Mouse (Mus musculus) layer of hippocampus, postnatal 25 days (tissue): ENCODE measurements around the gene Ppp3ca. TPM values are rescaled to one million over a fixed set of nuclear protein-coding genes. Genes with fewer than 3 reads are reported as not detected.

Source experiments
- DNase-seq, 2 experiments: peaks; one replicate each; pipeline ENCODE4 v3.0.0; 2022; ENCODE audit warnings: mixed read lengths in 2 of 2, low spot score in 1 of 2; ENCODE audit errors: extremely low spot score in 1 of 2
- total RNA-seq, 2 experiments: library from RNA; stranded (reverse); gene quantifications; 2 replicates each; pipeline ENCODE4 v1.2.3; 2021

Ppp3ca gene
- total RNA-seq, 2 experiments from 2014 or later = 1,252 to 1,286 TPM

DNA sequence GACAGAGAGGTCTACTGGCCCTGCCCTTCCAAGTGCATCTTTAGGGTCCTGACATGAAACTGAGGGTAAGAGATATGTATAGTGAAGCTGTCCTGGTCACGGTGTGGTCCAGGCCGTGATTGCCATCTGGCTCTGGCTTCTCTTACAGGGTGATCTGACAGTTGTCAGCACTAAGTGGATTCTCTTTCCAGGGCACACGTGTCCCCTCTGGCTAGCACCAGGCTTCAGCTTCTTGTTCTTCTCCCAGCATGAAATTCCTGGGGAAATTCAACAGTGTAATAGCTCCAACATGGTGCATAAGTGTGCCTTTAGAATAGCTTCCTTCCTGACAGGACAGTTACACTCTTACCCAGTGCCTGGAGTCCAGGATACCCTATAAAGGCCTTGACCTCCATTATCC, 222.2 kb downstream of the Ppp3ca start:
- DNase-seq = no peak

DNA sequence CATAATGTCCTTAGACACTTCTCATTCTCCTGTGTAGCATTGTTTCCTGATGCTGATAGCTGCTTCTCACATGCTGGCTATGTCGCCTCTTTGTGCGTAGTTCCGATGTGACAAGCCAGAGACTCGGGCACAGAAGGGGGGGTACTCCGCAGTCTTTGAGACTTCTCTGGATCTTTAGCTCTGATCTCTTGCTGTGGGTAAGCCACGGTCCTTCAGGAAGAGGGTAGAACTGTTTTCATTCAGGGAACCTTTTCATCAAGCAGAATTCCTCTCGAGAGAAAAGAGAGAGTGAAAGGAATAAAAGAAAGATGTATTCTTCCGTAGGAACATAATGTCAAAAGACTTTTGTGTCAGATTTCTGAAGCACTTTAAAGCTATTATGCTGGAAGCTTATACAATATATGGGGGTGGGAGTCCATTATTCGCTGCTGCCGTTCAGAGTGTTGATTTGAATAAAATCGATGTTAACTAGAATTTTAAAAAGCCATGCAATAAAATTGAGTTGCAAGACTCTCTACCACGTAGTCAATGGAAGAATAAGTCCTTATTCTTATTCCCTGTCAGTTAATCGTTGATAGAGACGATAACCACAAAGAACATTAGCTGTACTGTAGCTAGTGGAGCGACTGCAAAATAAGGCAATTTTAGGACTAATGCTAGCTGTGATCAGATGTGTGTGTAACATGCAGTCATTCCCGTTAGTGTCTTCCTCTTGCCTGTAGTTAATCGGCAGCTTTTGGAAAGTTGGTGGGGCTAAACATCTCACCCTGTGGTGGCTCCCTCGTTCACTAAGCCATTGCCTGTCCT, 223.9 kb downstream of the Ppp3ca start:
- no peak for DNase-seq

DNA sequence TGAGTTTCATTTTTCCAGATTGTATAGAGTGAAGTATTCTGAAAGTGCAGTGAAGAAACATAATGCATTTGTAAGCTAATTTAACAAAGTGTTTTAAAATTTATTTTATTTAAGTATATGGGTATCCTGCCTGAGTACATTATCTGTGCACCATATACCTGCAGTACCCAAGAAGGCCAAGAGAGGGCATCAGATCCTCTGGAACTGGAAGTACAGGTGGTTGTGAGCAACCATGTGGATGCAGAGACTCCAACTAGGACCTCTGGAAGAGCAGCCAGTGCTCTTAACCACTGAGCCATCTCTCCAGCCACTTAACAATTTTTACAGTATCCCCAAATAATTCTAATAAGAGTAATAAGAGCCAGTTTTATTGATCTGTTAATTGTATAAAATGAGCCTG, 225.6 kb downstream of the Ppp3ca start:
- DNase-seq = peak in 1 of 2 experiments; percentile 44

DNA sequence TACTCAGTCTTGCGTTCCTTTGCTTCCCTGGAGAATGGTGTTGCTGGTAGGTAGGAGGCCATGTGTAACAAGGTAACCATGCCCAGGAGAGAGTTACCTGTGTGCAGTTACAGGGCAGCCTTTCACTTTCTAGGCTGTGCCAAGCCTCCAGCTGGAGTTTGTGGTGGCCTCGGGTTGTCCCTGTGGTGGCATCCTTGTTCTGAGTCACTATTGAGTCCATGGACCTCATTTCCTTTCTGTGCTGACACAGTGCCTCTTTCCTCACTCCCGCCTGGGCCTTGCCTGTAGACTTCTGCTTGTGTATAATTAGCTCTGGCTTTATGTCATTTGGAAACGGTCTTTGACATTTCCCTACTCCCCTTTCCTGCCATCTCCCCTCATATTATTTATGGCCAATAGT, 226.4 kb downstream of the Ppp3ca start:
- no peak for DNase-seq

DNA sequence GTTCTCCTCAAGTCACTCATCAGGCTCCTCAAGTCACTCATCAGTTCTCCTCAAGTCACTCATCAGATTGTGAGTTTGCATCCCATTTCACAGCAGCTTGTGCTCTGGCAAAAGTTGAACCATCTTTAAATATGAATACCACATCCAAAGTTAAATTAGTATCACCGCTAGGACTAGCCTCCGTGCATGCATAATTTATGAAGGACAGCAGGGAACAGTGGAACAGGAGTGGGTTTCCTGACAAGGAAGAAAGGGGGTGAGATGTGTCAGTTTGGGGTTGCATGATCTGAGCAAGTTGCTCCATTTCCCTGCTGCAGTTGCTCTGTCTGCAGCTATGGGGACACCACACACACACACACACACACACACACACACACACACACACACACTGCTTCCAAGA, 229.8 kb downstream of the Ppp3ca start:
- DNase-seq = no peak

DNA sequence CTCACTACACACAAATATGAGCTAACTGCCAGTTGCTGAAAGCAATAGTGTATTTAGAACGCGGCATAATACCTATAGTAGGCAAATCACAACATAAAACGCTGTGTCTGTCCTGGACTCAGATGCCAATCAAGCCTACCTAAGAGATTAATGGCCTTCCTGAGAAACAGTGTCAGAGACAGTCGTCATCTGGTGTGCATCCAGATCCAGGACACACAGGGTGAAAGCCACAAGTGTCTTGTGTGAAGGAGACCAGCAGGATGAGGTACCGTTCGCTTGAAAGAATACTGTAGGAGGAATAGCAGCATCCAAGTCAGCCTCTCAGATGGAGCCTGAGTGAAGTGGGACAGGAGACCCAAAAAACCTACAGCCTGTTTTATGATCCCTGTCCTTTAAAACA, 231.1 kb downstream of the Ppp3ca start:
- no peak for DNase-seq

DNA sequence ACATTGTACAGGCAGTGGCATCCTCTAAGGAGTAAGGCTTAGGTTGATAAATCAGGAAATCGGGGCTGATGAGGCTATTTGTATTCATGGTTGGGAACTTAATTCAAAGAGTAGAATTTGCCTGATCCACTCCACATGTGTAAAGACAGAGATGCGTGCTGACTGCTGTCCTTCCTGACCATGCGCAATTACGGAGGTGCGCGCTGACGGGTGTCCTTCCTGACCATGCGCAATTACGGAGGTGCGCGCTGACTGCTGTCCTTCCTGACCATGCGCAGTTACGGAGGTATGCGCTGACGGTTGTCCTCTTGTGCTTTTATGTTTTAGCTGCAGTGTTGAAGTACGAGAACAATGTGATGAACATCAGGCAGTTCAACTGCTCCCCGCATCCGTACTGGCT, 232.9 kb downstream of the Ppp3ca start:
- no peak for DNase-seq

DNA sequence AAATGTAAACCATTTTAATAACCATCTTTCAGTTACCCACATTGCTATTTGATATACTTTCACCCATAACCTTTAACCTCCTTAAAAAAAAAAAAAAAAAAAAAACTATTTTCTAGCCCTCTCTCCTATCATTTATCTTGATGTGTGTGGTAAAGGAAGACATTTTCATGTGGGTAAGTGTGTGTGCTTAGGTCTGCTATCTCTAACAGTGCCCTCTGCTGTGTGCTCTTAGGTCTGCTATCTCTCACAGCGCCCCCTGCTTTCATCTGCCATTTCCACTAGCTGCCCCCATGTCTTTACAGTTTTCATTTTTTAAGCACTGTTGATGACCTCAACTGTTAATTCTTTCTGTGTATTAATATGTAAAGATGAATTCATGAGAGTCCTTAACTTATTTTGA, 235.7 kb downstream of the Ppp3ca start:
- DNase-seq = no peak

DNA sequence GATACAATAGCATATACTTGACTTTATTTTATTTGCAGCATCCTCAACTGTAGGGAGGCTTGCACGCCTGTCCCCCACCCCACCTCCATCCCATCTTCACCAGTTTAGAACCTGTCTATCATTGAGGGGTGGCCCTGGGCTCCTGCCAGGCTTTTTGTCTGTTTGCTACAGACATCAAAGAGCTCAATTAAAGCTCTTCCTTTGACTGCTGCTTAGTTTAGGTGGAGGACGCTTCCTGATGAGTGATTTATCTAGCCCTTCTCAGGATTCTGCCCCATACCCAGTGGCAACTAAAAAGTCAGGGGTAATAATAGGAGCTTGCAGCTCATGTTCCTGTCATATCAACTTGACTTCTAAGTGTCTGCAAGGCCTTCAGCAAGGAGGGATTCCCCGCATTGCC, 239.6 kb downstream of the Ppp3ca start:
- no peak for DNase-seq

DNA sequence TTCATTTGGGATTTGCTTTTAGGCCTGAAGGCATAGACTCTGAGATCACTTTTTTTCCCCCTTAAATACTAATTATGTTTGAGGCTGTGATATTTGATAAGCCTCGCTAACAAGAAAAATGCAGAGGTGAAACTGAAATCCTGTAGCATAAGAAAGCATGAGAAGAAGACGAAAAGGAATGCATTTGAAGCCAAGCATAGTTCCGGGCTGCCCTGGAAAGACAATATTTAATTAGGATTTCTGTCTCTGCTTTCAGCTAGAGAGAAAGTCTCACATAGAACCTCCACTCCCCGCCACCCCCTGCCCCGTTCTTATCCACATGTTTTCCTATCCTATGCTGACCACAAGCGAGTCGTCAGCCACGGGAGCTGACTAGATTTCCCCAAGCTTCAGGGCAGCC, 241.4 kb downstream of the Ppp3ca start:
- no peak for DNase-seq

DNA sequence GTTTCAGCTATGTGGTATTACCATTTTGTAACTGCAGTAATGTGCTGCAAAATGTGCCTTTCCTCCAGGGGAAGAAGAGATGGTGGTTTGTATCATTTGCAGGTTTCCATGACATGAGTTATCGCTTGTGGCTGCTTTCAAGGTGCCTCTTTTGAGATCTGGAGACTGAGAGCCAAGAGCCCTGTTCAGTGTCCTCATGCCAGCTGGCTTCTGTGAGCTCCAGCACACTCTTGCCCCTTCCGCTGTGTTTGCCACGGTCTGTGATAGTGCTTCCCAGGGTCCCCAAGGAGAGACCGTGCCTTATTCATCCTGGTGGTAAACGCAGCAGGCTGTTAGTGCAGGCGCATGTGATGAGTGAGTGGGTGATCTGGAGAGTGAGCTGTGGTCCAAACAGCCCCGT, 247.2 kb downstream of the Ppp3ca start:
- no peak for DNase-seq

DNA sequence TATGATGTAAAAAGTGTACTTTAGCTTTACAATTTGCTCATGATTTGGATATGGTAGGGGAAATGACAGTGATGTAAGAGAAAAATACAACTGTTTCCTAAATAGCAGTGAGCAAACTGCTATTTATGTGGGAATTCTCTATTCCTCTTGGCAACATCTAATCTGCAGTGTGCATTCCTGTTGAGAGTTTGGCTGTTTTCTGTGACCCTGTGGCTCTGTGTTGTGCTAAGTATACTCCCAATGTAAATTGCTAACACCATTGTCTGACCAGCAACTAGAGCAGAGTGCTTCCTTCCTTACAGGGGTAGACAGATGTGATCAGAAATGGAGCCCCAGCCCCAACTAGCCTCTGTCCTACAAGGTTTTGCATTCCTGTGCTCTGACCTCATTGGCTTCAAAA, 263.1 kb downstream of the Ppp3ca start:
- DNase-seq = no peak

DNA sequence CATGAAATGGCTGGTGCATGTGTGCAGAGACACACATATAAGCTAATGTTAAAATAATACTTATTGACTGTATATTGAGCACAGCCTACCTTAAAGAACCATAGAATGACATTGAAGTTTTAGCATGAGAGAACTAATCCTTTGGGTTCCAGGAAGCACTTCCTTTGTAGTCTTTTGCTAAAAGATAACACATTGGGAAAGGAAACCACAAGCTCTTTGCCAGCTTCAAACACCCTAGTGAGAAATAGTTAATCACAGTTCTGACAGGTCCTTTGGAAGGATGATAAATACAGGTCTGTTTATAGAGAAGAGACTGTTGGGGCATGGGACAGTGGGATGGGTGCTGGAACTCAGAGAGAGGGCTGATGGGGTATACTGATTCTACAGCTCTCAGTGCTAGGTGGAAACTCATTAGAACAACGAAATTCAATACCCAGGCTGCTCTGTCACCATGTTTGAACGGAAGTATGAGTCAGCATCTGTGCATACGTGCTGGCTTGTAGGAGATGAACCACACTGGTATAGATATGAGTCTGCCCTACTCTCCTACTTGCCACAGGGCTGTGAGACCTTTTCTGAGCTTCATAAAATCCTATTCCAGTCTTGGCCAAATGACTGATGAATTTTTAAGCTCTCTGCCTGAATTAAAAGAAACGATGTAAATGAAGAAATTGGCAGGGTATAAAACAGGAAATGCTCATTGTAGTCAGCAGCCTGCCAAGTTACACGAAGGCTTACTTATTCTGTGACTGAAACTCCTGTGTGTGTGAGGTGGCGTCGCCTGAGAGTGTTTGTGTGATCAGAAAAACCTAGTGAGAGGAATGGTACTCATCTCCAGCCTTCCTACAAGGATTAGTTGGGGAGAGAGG, 271.0 kb downstream of the Ppp3ca start:
- DNase-seq = no peak

DNA sequence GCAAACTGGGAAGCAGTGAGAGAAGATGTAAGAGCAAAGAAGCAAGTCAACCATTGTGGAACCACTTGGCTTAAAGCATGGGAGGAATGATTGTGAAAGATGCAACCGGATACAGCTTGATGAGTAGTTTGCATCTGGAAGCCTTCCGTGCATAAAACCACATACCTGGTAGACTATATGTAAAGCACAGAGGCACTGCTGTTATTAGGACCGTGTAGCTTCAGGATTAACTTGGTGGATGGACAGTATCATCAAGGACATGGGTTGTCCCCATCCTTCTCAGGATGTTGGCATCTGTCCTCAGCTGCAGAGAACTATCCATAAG, 271.6 kb downstream of the Ppp3ca start:
- no peak for DNase-seq

DNA sequence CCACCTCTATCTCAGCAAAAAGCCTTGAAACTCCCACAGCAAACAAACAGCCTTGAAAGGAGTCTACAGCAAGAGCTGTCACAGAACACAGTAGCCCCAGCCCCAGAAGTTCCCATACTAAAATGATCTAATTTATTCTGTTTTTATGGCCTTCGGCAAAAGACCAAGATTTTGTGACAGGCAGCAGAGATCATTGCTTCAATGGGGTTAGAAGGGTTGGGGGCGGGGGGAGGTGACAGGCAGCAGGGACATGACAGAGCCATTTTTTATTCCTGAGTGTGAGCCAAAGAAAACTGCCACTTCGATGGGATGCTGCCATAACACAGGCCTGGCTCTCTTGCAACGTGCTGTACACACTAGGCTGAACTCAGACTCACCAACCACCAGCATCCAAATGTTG, 275.6 kb downstream of the Ppp3ca start:
- no peak for DNase-seq

DNA sequence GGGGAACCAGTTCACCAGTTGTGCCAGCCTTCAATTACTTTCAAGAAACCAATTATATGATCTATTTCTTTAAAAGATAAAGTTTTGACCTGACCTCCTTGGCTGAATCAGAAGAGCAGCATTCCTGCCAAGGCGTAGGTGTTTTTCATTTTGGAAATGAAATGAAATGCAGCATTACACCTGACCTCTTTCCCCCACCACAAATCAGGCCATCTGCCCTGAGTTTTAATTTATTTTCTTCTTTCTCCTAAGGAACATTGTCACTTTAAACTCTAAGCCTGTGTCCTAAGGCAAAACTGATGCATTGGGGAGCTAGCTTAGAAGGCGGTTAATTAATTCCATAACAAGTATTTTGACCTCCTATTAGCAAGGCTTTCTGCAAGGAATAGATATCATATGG, 276.7 kb downstream of the Ppp3ca start:
- DNase-seq = no peak

DNA sequence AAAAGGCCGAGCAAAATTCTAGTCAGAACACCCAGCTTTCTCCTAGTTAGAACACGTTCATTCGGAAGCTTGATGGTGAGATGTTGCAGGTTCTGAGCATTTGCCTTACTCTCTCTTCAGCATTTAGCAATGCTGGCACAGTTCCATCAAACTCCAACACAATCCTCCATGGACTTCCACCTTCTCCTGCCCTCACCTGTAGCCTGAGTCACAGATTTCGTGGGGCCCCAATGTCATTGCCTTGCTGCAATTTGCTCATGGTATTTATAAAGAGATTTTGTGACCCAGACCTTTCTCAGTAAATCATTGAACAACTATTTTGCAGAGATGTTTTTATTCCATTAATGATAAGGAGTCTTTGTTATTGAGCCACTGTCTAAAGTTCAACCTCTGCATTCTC, 278.2 kb downstream of the Ppp3ca start:
- DNase-seq = no peak

DNA sequence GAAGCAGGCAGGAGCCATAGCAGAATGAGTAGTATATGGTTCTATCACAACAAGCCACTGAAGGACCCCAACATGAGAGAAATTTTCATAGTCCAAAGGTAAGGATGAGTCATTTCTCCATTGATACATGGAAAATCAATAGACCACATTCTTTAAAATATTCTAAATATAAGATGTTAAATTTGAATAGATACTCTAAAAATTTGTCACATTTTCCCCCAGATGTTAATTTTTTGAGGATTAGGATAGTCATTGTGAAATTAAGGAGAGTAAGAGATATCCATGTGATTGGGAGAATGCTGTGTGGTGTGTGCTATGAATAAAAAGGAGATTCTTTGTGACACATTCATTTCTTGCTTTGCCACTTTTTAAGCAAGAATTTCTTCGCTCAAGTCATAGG, 281.9 kb downstream of the Ppp3ca start:
- no peak for DNase-seq

DNA sequence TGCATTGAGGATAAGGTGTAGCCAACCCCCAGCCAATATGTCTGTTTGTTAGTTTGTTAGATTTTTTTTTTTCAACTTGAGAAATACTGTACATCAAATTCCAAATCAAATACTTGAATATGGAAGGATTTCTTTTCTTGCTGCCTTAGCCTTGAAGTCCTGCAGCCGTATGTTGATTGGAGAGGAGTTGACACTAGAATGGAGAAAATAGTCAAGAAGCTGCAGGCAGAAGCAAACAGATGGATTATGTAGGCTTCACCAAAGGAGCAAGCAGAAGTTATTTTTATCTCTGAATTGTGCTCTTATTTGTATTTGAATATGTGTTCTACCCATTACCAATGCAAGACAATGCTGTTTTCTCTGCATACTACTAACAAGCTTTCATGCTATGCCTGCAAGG, 282.9 kb downstream of the Ppp3ca start:
- no peak for DNase-seq

DNA sequence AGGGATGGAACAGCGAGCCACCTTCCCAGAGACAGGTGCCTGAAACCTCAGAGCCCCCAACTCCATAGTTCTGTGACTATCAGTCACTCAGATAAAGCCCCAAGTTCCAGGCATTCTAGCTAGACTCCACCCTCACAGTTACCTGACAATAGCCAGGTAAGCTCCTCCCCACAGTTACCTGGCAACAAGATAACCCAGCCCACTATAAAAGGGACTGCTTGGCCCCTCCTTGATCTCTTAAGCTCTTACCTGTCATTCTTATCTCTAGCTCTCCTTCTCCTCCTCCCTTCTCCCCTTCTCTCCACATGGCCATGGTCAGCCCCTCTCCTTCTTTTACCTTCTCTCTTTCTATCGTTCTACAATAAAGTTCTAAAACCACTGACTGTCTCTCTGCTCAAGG, 285.1 kb downstream of the Ppp3ca start:
- no peak for DNase-seq

DNA sequence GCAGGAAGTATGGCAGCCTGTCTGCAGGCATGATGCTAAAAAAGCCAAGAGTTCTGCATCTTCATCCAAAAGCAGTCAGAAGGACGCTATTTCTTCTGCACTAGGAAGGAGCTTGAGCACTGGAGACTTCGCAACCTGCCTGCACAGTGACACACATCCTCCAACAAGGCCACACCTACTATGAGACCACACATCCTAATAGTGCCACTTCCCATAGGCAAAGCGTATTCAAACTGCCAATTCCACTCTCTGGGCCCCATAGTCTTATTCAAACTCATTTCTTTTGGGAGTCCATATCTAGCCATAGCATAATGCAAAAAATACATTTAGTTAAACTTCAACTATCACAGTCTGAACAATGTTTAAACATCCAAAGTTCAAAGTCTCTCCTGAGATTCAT, 290.4 kb downstream of the Ppp3ca start:
- no peak for DNase-seq

DNA sequence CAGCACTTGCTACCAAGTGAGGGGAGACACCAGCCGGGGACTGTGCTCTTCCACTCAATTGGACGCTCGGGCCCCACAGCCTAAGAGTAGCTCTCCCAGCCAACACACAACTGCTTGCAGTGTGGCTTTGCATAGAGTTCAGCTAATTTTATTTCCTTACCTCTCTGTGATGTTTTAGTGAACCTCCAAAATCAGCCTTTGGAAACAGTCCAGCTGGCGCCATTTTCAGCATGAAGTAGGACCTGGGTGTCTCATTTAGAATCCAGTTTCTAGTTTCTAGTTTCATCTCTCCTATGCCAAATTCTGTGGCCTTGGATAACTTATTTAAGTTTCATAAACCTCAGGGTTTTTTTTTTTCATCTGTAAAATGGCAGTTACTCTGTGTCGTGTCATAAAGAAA, 296.9 kb downstream of the Ppp3ca start:
- no peak for DNase-seq
